Mouse (Mus musculus): ENCODE measurements around the gene Prr5l. TPM values are rescaled to one million over a fixed set of nuclear protein-coding genes. Genes with fewer than 3 reads are reported as not detected.

Gene Prr5l
- total RNA-seq, 4 experiments from 2014 or later: 3.7 to 9.2 (median 4.7) TPM

GRCm38 (mm10) chr2:101722370-101723332 is 160.2 kb downstream of the Prr5l start:
- no peak for DNase-seq

GRCm38 (mm10) chr2:101721835-101722234 is 161.0 kb downstream of the Prr5l start:
- DNase-seq: no peak

GRCm38 (mm10) chr2:101717162-101717561 is 165.7 kb downstream of the Prr5l start:
- no peak for DNase-seq

GRCm38 (mm10) chr2:101715650-101716323 is 167.0 kb downstream of the Prr5l start:
- no peak for DNase-seq

GRCm38 (mm10) chr2:101711608-101712007 is 171.2 kb downstream of the Prr5l start:
- no peak for DNase-seq

GRCm38 (mm10) chr2:101705941-101706485 is 176.8 kb downstream of the Prr5l start:
- DNase-seq: no peak

GRCm38 (mm10) chr2:101699284-101699683 is 183.5 kb downstream of the Prr5l start:
- no peak for DNase-seq

GRCm38 (mm10) chr2:101695584-101695983 is 187.2 kb downstream of the Prr5l start:
- no peak for DNase-seq

- no peak for DNase-seq
Measured at GRCm38 (mm10) chr2:101693577-101694215, 189.1 kb downstream of the Prr5l start.

GRCm38 (mm10) chr2:101693043-101693442 is 189.8 kb downstream of the Prr5l start:
- no peak for DNase-seq

GRCm38 (mm10) chr2:101690252-101690827 is 192.5 kb downstream of the Prr5l start:
- DNase-seq: no peak

GRCm38 (mm10) chr2:101688011-101688410 is 194.8 kb downstream of the Prr5l start:
- no peak for DNase-seq

GRCm38 (mm10) chr2:101684421-101684820 is 198.4 kb downstream of the Prr5l start:
- no peak for DNase-seq

GRCm38 (mm10) chr2:101679164-101679784 is 203.6 kb downstream of the Prr5l start:
- no peak for DNase-seq

GRCm38 (mm10) chr2:101678236-101679021 is 204.4 kb downstream of the Prr5l start, which contains the start of gene Traf6:
Gene Traf6 (plus strand): TSS chr2:101678429.
- peak; percentile 79 for DNase-seq

- no peak for DNase-seq
Measured at GRCm38 (mm10) chr2:101673547-101673946, 209.3 kb downstream of the Prr5l start.

GRCm38 (mm10) chr2:101668751-101669150 is 214.1 kb downstream of the Prr5l start:
- DNase-seq: no peak

- no peak for DNase-seq
Measured at GRCm38 (mm10) chr2:101665703-101666092, 217.1 kb downstream of the Prr5l start.

GRCm38 (mm10) chr2:101665058-101665702 is 217.6 kb downstream of the Prr5l start:
- DNase-seq: peak; percentile 45
